Mouse (Mus musculus) c-Kit-positive CD71-negative TER-119-negative erythroid progenitor cells, embryonic 14.5 days (primary cell): ENCODE results near the gene Senp6.
"Not testable (repeated sequence)": the region's sequence is repeated elsewhere in the genome, so short reads cannot be mapped to it uniquely, and the experiment has no call there.

Source experiments
- DNase-seq: peaks from one replicate; pipeline ENCODE4 v3.0.0-alpha.2; 2013; ENCODE audit warnings: low read depth

Senp6 gene

GRCm38 (mm10) chr9:80066367-80067220, at the start of gene Senp6:
TSS of gene Senp6 (plus strand) at chr9:80066903.
- DNase-seq, result peak; percentile 31

GRCm38 (mm10) chr9:80020429-80020828, 46.3 kb upstream of the Senp6 start:
- DNase-seq, result no peak

- no peak for DNase-seq
These were observed 45.1 kb upstream of the Senp6 start for GRCm38 (mm10) chr9:80021648-80022047.

GRCm38 (mm10) chr9:80022821-80023220, 43.9 kb upstream of the Senp6 start:
- DNase-seq, result no peak

- not testable (repeated sequence) for DNase-seq
These were observed 41.4 kb upstream of the Senp6 start for GRCm38 (mm10) chr9:80025347-80025746.

- DNase-seq, result peak; percentile 73
These were observed 40.7 kb upstream of the Senp6 start for GRCm38 (mm10) chr9:80026017-80026416.

GRCm38 (mm10) chr9:80026581-80027021, 40.1 kb upstream of the Senp6 start:
- no peak for DNase-seq

GRCm38 (mm10) chr9:80037262-80037996, 29.3 kb upstream of the Senp6 start:
- DNase-seq, result no peak

GRCm38 (mm10) chr9:80037997-80038383, 28.7 kb upstream of the Senp6 start:
- no peak for DNase-seq

- DNase-seq, result no peak
These were observed 27.3 kb upstream of the Senp6 start for GRCm38 (mm10) chr9:80039296-80039815.

- DNase-seq, result not testable (repeated sequence)
These were observed 22.4 kb upstream of the Senp6 start for GRCm38 (mm10) chr9:80044301-80044700.

- DNase-seq, result not testable (repeated sequence)
These were observed 17.4 kb upstream of the Senp6 start for GRCm38 (mm10) chr9:80049271-80049670.

GRCm38 (mm10) chr9:80052951-80053350, 13.8 kb upstream of the Senp6 start:
- DNase-seq, result no peak

GRCm38 (mm10) chr9:80057690-80058089, 9.0 kb upstream of the Senp6 start:
- no peak for DNase-seq

GRCm38 (mm10) chr9:80065495-80065894, 1.2 kb upstream of the Senp6 start:
- not testable (repeated sequence) for DNase-seq

GRCm38 (mm10) chr9:80067221-80068027, 721 bp downstream of the Senp6 start:
- no peak for DNase-seq

- no peak for DNase-seq
These were observed 1.4 kb downstream of the Senp6 start for GRCm38 (mm10) chr9:80068028-80068515.

GRCm38 (mm10) chr9:80068735-80069315, 2.1 kb downstream of the Senp6 start:
- no peak for DNase-seq

GRCm38 (mm10) chr9:80070026-80070425, 3.3 kb downstream of the Senp6 start:
- no peak for DNase-seq

- DNase-seq, result no peak
These were observed 4.9 kb downstream of the Senp6 start for GRCm38 (mm10) chr9:80071616-80072015.

- DNase-seq, result no peak
These were observed 7.4 kb downstream of the Senp6 start for GRCm38 (mm10) chr9:80074067-80074466.
